Mouse (Mus musculus) intestine, embryonic 16.5 days (tissue): ENCODE measurements around the gene Tectb. TPM values are rescaled to one million over a fixed set of nuclear protein-coding genes. Genes with fewer than 3 reads are reported as not detected.

Experiments used
- microRNA-seq: library from miRNA; unstranded; fragments of <30 nt; microRNA quantifications from one replicate; pipeline ENCODE4, GENCODE M21; 2016
- polyA plus RNA-seq: library from polyadenylated mRNA; unstranded; fragments of >200 nt; fragmentation: Nextera tagmentation; extraction: Ambion mirVana; gene quantifications from 2 replicates; pipeline ENCODE4 v1.2.1, GENCODE M21; 2015

Tectb gene
- polyA plus RNA-seq, 1 experiment from 2014 or later = 0.18 TPM

Small RNAs within 50 kb of the gene (microRNA-seq; reads per million reads assigned to microRNA genes)
- gene Mir6715 = not detected

Other genes starting within 250 kb of the Tectb start
- gene Gpam, start 53.5 kb upstream of the Tectb start, polyA plus RNA-seq = 21.5 and 25.5 TPM in 2 replicates
- 0.04 and 0.06 TPM in 2 replicates for gene Gucy2g, start 60.5 kb downstream of the Tectb start, polyA plus RNA-seq
- gene Acsl5, start 71.2 kb downstream of the Tectb start, polyA plus RNA-seq = 589 and 886 TPM in 2 replicates
- gene Zdhhc6, start 135.3 kb downstream of the Tectb start, polyA plus RNA-seq = 92.7 and 101 TPM in 2 replicates
- gene Vti1a, start 135.6 kb downstream of the Tectb start, polyA plus RNA-seq = 24.4 and 27.4 TPM in 2 replicates